Mouse (Mus musculus): Measurements from ENCODE around the gene Lrrc8a.

Lrrc8a gene

DNA sequence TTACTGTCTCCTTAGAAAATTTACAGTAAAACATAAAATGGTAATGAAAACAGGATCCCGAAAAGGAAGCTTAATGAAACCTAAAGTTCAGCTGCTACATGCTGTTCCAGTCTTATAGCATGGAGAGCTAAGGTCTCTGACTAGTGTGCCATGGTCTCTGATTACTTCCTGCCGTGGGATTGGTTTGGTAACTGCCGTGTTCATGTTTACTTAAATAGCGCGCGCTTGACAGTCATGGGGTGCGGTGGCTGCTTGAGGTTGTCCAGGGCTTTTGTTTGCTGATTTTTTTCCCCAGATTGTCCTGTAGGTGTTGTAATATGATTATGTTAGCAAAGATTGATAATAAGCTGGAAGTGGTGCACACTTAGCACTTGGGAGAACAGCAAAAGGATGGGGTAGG lies 68.6 kb downstream of the Lrrc8a start:
- no peak for DNase-seq (ENCODE audit: low read depth, low spot score)

DNA sequence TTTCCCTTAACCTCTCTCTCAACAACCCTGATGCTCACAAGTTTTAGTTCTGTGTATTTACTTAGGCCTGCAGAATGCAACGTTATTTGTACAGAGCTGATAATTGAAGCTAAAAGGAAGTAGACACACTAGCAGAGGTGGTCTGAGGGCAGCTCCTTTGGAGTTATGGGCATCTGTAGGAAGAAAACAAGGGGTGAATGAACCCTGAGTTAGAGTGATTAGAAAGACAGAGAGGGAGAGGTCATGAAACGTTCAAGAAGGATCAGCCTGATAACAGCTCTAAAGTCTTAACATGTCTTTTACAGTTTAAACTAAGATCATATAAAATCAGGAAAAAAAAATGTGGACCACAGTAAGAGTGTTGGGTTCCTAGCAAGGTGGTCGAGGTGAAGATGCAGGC lies 71.8 kb downstream of the Lrrc8a start:
- no peak for DNase-seq (ENCODE audit: low read depth, low spot score)

DNA sequence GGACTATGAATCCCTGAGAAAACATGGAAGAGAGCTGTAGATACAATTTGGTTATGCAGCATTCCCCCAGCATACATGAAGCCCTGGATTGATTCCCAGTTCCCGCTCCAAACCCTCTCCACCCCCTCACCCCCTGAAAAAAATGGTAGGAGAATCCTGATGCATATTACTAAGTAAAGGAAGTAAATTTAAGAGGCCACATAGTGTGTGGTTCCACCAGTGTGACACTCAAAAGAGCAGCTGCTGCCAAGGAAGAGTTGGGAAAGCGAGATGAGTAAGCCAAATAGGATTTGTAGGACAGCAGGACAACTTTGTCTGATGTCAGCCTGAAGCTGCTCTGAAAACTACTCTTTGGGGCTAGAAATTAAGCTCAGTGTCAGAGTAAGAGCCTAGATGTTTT lies 74.0 kb downstream of the Lrrc8a start:
- no peak for DNase-seq (ENCODE audit: low read depth, low spot score)

Data from ZHBTc4 (cell line).